Mouse (Mus musculus) kidney, adult 10 weeks (tissue): ENCODE data around the gene App. TPM values are rescaled to one million over a fixed set of nuclear protein-coding genes. Genes with fewer than 3 reads are reported as not detected.

Experiments used
- polyA plus RNA-seq: library from polyadenylated mRNA; stranded (reverse); fragments of 350-450 nt; fragmentation: Illumina TruSeq; extraction: RNeasy Lipid Tissue Mini Kit (QIAGEN cat#74804); gene quantifications from one replicate; pipeline ENCODE4 v1.2.3, GENCODE M21; 2014; ENCODE audit warnings: low read depth, low replicate concordance

The App gene
- 1,375 TPM for polyA plus RNA-seq

GRCm38 (mm10) chr16:85173373-85174081 lies at the start of gene App:
App (minus strand) TSS chr16:85173766.

